Comparison of ENCODE assay signal across 29 mouse cellular contexts in genomic region chr17:14703268-14703667, GRCm38 (mm10). TPM values are rescaled to one million over a fixed set of nuclear protein-coding genes. Genes with fewer than 3 reads are reported as not detected.
A peak's percentile ranks its signal among the peaks of the same experiment; 100 is the strongest.
DNase-seq lines count a peak whose midpoint lies in the region; ATAC-seq and TF ChIP-seq lines count a peak whose summit lies in the region.
"Had no signal": no experiment of that assay in that cellular context is flagged by ENCODE, and none has a peak within 500 bp of the region (broad histone marks: within the 10 kb centered on the region; RNA-seq: fewer than 3 reads in every experiment).

No protein-coding gene starts in this region.

- 0 out of 2 replicates have a peak overlapping the region, but pooled peaks have one; percentile 22 for H3K27ac ChIP-seq in embryonic facial prominence, embryonic 15.5 days (replicated peaks)
- H3K27ac ChIP-seq in embryonic facial prominence, embryonic 10.5 days (replicated peaks), result no peak overlapping the region
- peak overlapping the region; percentile 71 for H3K27ac ChIP-seq in layer of hippocampus, adult 2 months
- H3K27ac ChIP-seq in intestine, embryonic 15.5 days, result peak overlapping the region; percentile 24; the same call in 1 of the 2 replicates
- H3K27ac ChIP-seq in stomach, embryonic 16.5 days (ENCODE audit: low read length), result peak overlapping the region; percentile 19; the same call in 1 of the 2 replicates
- H3K27ac ChIP-seq: embryonic facial prominence, embryonic 12.5 days; forebrain, embryonic 10.5 days; hindbrain, embryonic 13.5 days; limb, embryonic 10.5 days; limb, embryonic 15.5 days; liver, embryonic 13.5 days; macrophage; neural tube, embryonic 15.5 days had no signal

- H3K36me3 ChIP-seq in embryonic facial prominence, embryonic 15.5 days, result no peaks in the 10 kb centered on the region
- H3K36me3 ChIP-seq in embryonic facial prominence, embryonic 10.5 days (replicated peaks), result no peaks in the 10 kb centered on the region
- no peaks in the 10 kb centered on the region for H3K36me3 ChIP-seq in intestine, embryonic 15.5 days
- no peaks in the 10 kb centered on the region for H3K36me3 ChIP-seq in stomach, embryonic 16.5 days (ENCODE audit: control insufficient read depth, insufficient read depth, low read length)
- H3K36me3 ChIP-seq: embryonic facial prominence, embryonic 12.5 days; forebrain, embryonic 10.5 days; hindbrain, embryonic 13.5 days; limb, embryonic 10.5 days; limb, embryonic 15.5 days; liver, embryonic 13.5 days; neural tube, embryonic 15.5 days had no signal

- intact Hi-C loops in gastrocnemius, postnatal 36 days (cut with DNase I), result no loop called here

- no peaks in the 10 kb centered on the region for H3K9me3 ChIP-seq in embryonic facial prominence, embryonic 15.5 days (replicated peaks)
- no peaks in the 10 kb centered on the region for H3K9me3 ChIP-seq in embryonic facial prominence, embryonic 10.5 days
- H3K9me3 ChIP-seq in intestine, embryonic 15.5 days, result no peaks in the 10 kb centered on the region
- no peaks in the 10 kb centered on the region for H3K9me3 ChIP-seq in stomach, embryonic 16.5 days (replicated peaks; ENCODE audit: control insufficient read depth, low read length)
- H3K9me3 ChIP-seq: embryonic facial prominence, embryonic 12.5 days; forebrain, embryonic 10.5 days; hindbrain, embryonic 13.5 days; limb, embryonic 10.5 days; limb, embryonic 15.5 days; liver, embryonic 13.5 days; neural tube, embryonic 15.5 days had no signal

- WGBS in embryonic facial prominence, embryonic 15.5 days, result 35% methylated on average over 4 of the region's 4 CpGs
- 71% methylated on average over 4 of the region's 4 CpGs for WGBS in embryonic facial prominence, embryonic 10.5 days
- WGBS in intestine, embryonic 15.5 days, result 34% methylated on average over 4 of the region's 4 CpGs
- 26% methylated on average over 4 of the region's 4 CpGs for WGBS in stomach, embryonic 16.5 days

- no peak overlapping the region for H3K9ac ChIP-seq in embryonic facial prominence, embryonic 15.5 days
- H3K9ac ChIP-seq in intestine, embryonic 15.5 days, result no peak overlapping the region
- H3K9ac ChIP-seq in stomach, embryonic 16.5 days (ENCODE audit: low read length), result 0 out of 2 replicates have a peak overlapping the region, but pooled peaks have one; percentile 8
- H3K9ac ChIP-seq: embryonic facial prominence, embryonic 12.5 days; forebrain, postnatal 0 days; hindbrain, embryonic 13.5 days; limb, embryonic 15.5 days; liver, embryonic 13.5 days; neural tube, embryonic 15.5 days had no signal

- no peak for TF ChIP-seq CTCF in layer of hippocampus, adult 2 months (conservative IDR thresholded peaks at IDR 0.05)

- DNase-seq in embryonic facial prominence, embryonic 10.5 days (ENCODE audit: low spot score), result no peak
- DNase-seq in layer of hippocampus, adult 2 months (ENCODE audit: low spot score in 2 of 2), result no peak
- DNase-seq in layer of hippocampus, postnatal 14 days (ENCODE audit: low spot score in 2 of 2), result no peak
- DNase-seq in gastrocnemius, postnatal 36 days, result no peak
- DNase-seq in thymus, postnatal 4 days, result no peak
- DNase-seq: adrenal gland, postnatal 10 days; cerebellum, adult 8-10 months; forebrain, postnatal 0 days; heart, postnatal 4 days; kidney, adult 2 months; kidney, postnatal 36 days; liver, embryonic 13.5 days; lung, adult 18-20 months; midbrain, embryonic 14.5 days; right cerebral cortex, postnatal 14 days had no signal

- H3K4me3 ChIP-seq in embryonic facial prominence, embryonic 15.5 days (replicated peaks), result no peak overlapping the region
- no peak overlapping the region for H3K4me3 ChIP-seq in embryonic facial prominence, embryonic 10.5 days
- H3K4me3 ChIP-seq in layer of hippocampus, adult 2 months, result no peak overlapping the region
- no peak overlapping the region for H3K4me3 ChIP-seq in intestine, embryonic 15.5 days (replicated peaks)
- no peak overlapping the region for H3K4me3 ChIP-seq in stomach, embryonic 16.5 days (replicated peaks; ENCODE audit: low read length)
- H3K4me3 ChIP-seq: embryonic facial prominence, embryonic 12.5 days; forebrain, embryonic 10.5 days; hindbrain, embryonic 13.5 days; limb, embryonic 10.5 days; limb, embryonic 15.5 days; liver, embryonic 13.5 days; neural tube, embryonic 15.5 days had no signal

- H3K4me1 ChIP-seq in embryonic facial prominence, embryonic 15.5 days, result 0 out of 2 replicates have a peak, but pooled peaks cover 7% of the 10 kb centered on the region
- peaks cover 11% of the 10 kb centered on the region for H3K4me1 ChIP-seq in embryonic facial prominence, embryonic 10.5 days
- H3K4me1 ChIP-seq in intestine, embryonic 15.5 days (replicated peaks), result peaks cover 13% of the 10 kb centered on the region; the same call in 1 of the 2 replicates
- H3K4me1 ChIP-seq in stomach, embryonic 16.5 days (ENCODE audit: control insufficient read depth, insufficient read depth, low read length), result peaks cover 11% of the 10 kb centered on the region
- H3K4me1 ChIP-seq: forebrain, embryonic 10.5 days; hindbrain, embryonic 13.5 days; liver, embryonic 13.5 days; neural tube, embryonic 15.5 days had no signal

- no peak for ATAC-seq in embryonic facial prominence, embryonic 15.5 days (ENCODE audit: insufficient number of reproducible peaks, low FRiP score, low TSS enrichment, low read depth)
- peak; percentile 41; the same call in 1 of the 2 replicates for ATAC-seq in intestine, embryonic 15.5 days
- ATAC-seq in stomach, embryonic 16.5 days (ENCODE audit: insufficient read depth, low FRiP score), result no peak
- ATAC-seq: activated CD4-positive, CD25-positive, alpha-beta regulatory T cell, adult 4 months had no signal

- H3K27me3 ChIP-seq in embryonic facial prominence, embryonic 15.5 days, result no peaks in the 10 kb centered on the region
- no peaks in the 10 kb centered on the region for H3K27me3 ChIP-seq in embryonic facial prominence, embryonic 10.5 days (replicated peaks; ENCODE audit: low read depth, poor library complexity, severe bottlenecking)
- H3K27me3 ChIP-seq in intestine, embryonic 15.5 days (replicated peaks), result no peaks in the 10 kb centered on the region
- no peaks in the 10 kb centered on the region for H3K27me3 ChIP-seq in stomach, embryonic 16.5 days (ENCODE audit: control insufficient read depth, insufficient read depth, low read length)
- H3K27me3 ChIP-seq: CH12.LX; embryonic facial prominence, embryonic 12.5 days; hindbrain, embryonic 13.5 days; limb, embryonic 15.5 days; liver, embryonic 13.5 days; neural tube, embryonic 15.5 days had no signal

- H3K4me2 ChIP-seq in embryonic facial prominence, embryonic 15.5 days (replicated peaks), result no peak overlapping the region
- H3K4me2 ChIP-seq in intestine, embryonic 15.5 days (replicated peaks), result no peak overlapping the region
- no peak overlapping the region for H3K4me2 ChIP-seq in stomach, embryonic 16.5 days (ENCODE audit: low read depth, low read length)
- H3K4me2 ChIP-seq: embryonic facial prominence, embryonic 12.5 days; heart, embryonic 11.5 days; hindbrain, embryonic 13.5 days; limb, embryonic 15.5 days; liver, embryonic 13.5 days; neural tube, embryonic 15.5 days had no signal

RNA-seq across cellular contexts. Expression of gene Thbs2, which starts 9.2 kb away (rescaled TPM):
- polyA plus RNA-seq in embryonic facial prominence, embryonic 15.5 days (2015; fragmentation: Nextera tagmentation; extraction: Ambion mirVana), result 72.0 and 86.0 TPM in 2 replicates
- polyA plus RNA-seq in embryonic facial prominence, embryonic 10.5 days (2016; fragmentation: Nextera tagmentation; extraction: Ambion mirVana), result 1.3 and 1.9 TPM in 2 replicates
- 1 to 10 TPM; 3.3 to 3.6 TPM for total RNA-seq in layer of hippocampus, adult 2 months (2021)
- 1 to 10 TPM; 3.6 to 3.8 TPM for total RNA-seq in layer of hippocampus, postnatal 14 days (2021)
- polyA plus RNA-seq in intestine, embryonic 15.5 days (2015; fragmentation: Nextera tagmentation; extraction: Ambion mirVana), result 49.5 and 54.1 TPM in 2 replicates
- polyA plus RNA-seq in stomach, embryonic 16.5 days (2015; fragmentation: Nextera tagmentation; extraction: Ambion mirVana), result 54.9 and 59.8 TPM in 2 replicates
- total RNA-seq in gastrocnemius, postnatal 36 days (2021), result 10 to 100 TPM in 1 of 2 experiments, 1 to 10 TPM in 1; 6.6 to 10.8 TPM
- total RNA-seq: monocyte, adult 5-6 weeks had no signal
- polyA plus RNA-seq: activated CD4-positive, CD25-positive, alpha-beta regulatory T cell, adult 4 months; macrophage had no signal

Comparison
In these comparisons a context has a peak if more than half of its experiments do, and no peak if none do; other contexts are left out.
1. RNA of gene Thbs2, which starts 9.2 kb away (polyA plus RNA-seq): 72.0 to 86.0 TPM in embryonic facial prominence, embryonic 15.5 days, 54.9 to 59.8 TPM in stomach, embryonic 16.5 days and 49.5 to 54.1 TPM in intestine, embryonic 15.5 days; 1.3 to 1.9 TPM in embryonic facial prominence, embryonic 10.5 days; every median in the first group is over 10 times any median in the second.